Mouse (Mus musculus): ENCODE results near the gene Gpr108. TPM values are rescaled to one million over a fixed set of nuclear protein-coding genes. Genes with fewer than 3 reads are reported as not detected.

Gene Gpr108
- polyA plus RNA-seq, 1 experiment, result 36.7 TPM

GRCm38 (mm10) chr17:57194041-57194507 lies 54.2 kb downstream of the Gpr108 start, which contains the start of gene Tnfsf14:
Tnfsf14 (minus strand) TSS chr17:57194177.
- no peak within 1 kb of the TSS for H3K27ac ChIP-seq (ENCODE audit: insufficient read depth, low read depth, low read length)
- 71% methylated on average over 11 of the region's 11 CpGs for WGBS
- no peaks in the 10 kb centered on the region for H3K27me3 ChIP-seq (replicated peaks; ENCODE audit: control insufficient read depth, insufficient read depth, low read length)
- H3K4me3 ChIP-seq (ENCODE audit: insufficient read depth, low read depth, low read length), result no peak within 1 kb of the TSS
- no peaks in the 10 kb centered on the region for H3K4me1 ChIP-seq (ENCODE audit: control insufficient read depth, insufficient read depth, low read length)
- no peak for DNase-seq
- TF ChIP-seq CTCF (conservative IDR thresholded peaks at IDR 0.05; ENCODE audit: insufficient read depth, insufficient read length, low read depth, low read length), result no peak
- TF ChIP-seq POLR2A (IDR thresholded peaks at IDR 0.05; ENCODE audit: low read depth, low read length), result no peak
- no peaks in the 10 kb centered on the region for H3K36me3 ChIP-seq (ENCODE audit: control insufficient read depth, insufficient read depth, low read length)

DNA sequence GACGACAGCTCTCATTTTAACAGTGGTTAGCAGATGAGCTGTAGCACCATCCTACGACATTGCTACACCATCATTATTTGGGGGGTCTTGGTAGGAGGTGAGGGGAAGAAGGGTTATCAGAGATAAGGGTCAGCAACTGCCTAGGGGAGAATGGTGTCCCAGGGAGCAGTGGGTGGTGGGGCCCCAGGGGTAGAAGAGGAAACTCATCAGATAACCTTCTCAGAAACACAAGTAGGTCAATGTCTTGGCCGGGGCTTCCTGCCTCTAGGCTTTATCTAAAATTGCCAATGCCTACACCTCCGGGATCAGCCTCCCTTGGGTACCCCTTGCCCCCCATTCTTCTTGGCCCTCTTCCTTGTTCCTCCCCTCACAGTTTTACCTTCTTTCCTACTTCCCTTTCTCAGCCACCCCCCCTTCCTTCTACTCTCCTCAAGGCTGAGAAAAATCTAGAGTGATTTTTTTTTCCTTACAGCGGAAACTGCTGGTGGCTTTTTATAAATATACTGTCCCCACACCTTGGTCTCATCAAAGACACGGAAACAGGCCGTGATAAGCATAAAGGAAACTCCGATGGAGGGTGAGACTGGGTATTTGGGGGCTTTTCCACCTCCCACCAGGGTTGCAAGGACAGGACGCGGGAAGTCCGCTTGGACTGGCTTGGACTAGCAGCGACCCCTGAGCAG lies 59.6 kb downstream of the Gpr108 start:
- Histone ChIP-seq H3K4me3 (ENCODE audit: insufficient read depth, low read depth, low read length) (no peak overlapping the region), H3K36me3 (ENCODE audit: control insufficient read depth, insufficient read depth, low read length) (no peaks in the 10 kb centered on the region), H3K27ac (ENCODE audit: insufficient read depth, low read depth, low read length) (no peak overlapping the region), H3K27me3 (replicated peaks; ENCODE audit: control insufficient read depth, insufficient read depth, low read length) (no peaks in the 10 kb centered on the region), H3K4me1 (ENCODE audit: control insufficient read depth, insufficient read depth, low read length) (no peaks in the 10 kb centered on the region)
- DNase-seq, result no peak
- no peak for TF ChIP-seq POLR2A (IDR thresholded peaks at IDR 0.05; ENCODE audit: low read depth, low read length)
- no peak for TF ChIP-seq CTCF (conservative IDR thresholded peaks at IDR 0.05; ENCODE audit: insufficient read depth, insufficient read length, low read depth, low read length)
- 80% methylated on average over 12 of the region's 12 CpGs for WGBS

DNA sequence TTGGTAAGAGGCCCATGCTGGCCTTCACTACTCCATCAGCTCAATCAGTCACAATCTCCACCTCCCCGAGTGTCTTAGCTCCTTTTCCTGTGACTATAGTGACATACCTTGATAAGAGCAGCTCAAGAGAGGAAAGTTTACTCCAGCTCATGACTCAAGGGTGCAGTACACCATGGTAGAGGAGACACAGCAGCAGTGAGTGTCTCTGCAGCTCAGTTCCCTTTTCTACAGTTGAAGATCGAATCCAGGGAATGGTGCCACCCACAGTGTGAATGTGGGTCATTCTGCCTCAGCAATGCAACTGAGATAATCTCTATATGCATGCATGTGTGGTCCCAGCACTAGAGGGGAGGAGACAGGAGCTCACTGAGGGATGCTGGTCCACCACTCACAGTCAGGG lies 62.6 kb downstream of the Gpr108 start:
- no peak overlapping the region for H3K27ac ChIP-seq (ENCODE audit: insufficient read depth, low read depth, low read length)
- TF ChIP-seq POLR2A (IDR thresholded peaks at IDR 0.05; ENCODE audit: low read depth, low read length) (no peak), CTCF (conservative IDR thresholded peaks at IDR 0.05; ENCODE audit: insufficient read depth, insufficient read length, low read depth, low read length) (no peak)
- no peak for DNase-seq
- no peaks in the 10 kb centered on the region for H3K4me1 ChIP-seq (ENCODE audit: control insufficient read depth, insufficient read depth, low read length)
- no peaks in the 10 kb centered on the region for H3K36me3 ChIP-seq (ENCODE audit: control insufficient read depth, insufficient read depth, low read length)
- WGBS, result 65% methylated on average over 2 of the region's 2 CpGs
- no peak overlapping the region for H3K4me3 ChIP-seq (ENCODE audit: insufficient read depth, low read depth, low read length)
- H3K27me3 ChIP-seq (replicated peaks; ENCODE audit: control insufficient read depth, insufficient read depth, low read length), result no peaks in the 10 kb centered on the region

Other genes with a start within 250 kb of the Gpr108 start
- gene Pspn, start 248.4 kb downstream of the Gpr108 start, polyA plus RNA-seq (2012; rRNA removed), result not detected in 2 replicates
- gene Gtf2f1, start 237.2 kb downstream of the Gpr108 start, polyA plus RNA-seq (2012; rRNA removed), result 22.0 and 25.1 TPM in 2 replicates
- 0.11 and 0.15 TPM in 2 replicates for gene Gm17949, start 237.0 kb downstream of the Gpr108 start, polyA plus RNA-seq (2012; rRNA removed)
- gene Khsrp, start 216.9 kb downstream of the Gpr108 start, polyA plus RNA-seq (2012; rRNA removed), result 49.7 and 51.1 TPM in 2 replicates
- gene Slc25a41, start 206.8 kb downstream of the Gpr108 start, polyA plus RNA-seq (2012; rRNA removed), result 0.13 TPM in 1 of 2 replicates, not detected in the other
- 110 and 124 TPM in 2 replicates for gene Crb3, start 189.3 kb downstream of the Gpr108 start, polyA plus RNA-seq (2012; rRNA removed)
- gene Slc25a23, start 188.6 kb downstream of the Gpr108 start, polyA plus RNA-seq (2012; rRNA removed), result 121 and 124 TPM in 2 replicates
- 2.0 and 4.9 TPM in 2 replicates for gene Dennd1c, start 169.9 kb downstream of the Gpr108 start, polyA plus RNA-seq (2012; rRNA removed)
- gene Tubb4a, start 160.7 kb downstream of the Gpr108 start, polyA plus RNA-seq (2012; rRNA removed), result 2.1 and 2.9 TPM in 2 replicates
- gene Tnfsf9, start 143.1 kb downstream of the Gpr108 start, polyA plus RNA-seq (2012; rRNA removed), result 1.6 and 2.5 TPM in 2 replicates
- gene Cd70, start 98.7 kb downstream of the Gpr108 start, polyA plus RNA-seq (2012; rRNA removed), result 0.13 TPM in 1 of 2 replicates, not detected in the other
- 0.35 and 0.44 TPM in 2 replicates for gene Tnfsf14, start 54.3 kb downstream of the Gpr108 start, polyA plus RNA-seq (2012; rRNA removed)
- 51.5 and 69.4 TPM in 2 replicates for gene C3, start 20.3 kb downstream of the Gpr108 start, polyA plus RNA-seq (2012; rRNA removed)
- gene Trip10, start 1.0 kb upstream of the Gpr108 start, polyA plus RNA-seq (2012; rRNA removed), result 30.4 and 35.6 TPM in 2 replicates
- gene Vav1, start 30.7 kb upstream of the Gpr108 start, polyA plus RNA-seq (2012; rRNA removed), result 1.1 and 3.4 TPM in 2 replicates
- gene Adgre1, start 110.2 kb upstream of the Gpr108 start, polyA plus RNA-seq (2012; rRNA removed), result 4.2 and 6.1 TPM in 2 replicates